Mouse (Mus musculus) small intestine, adult 2 months (tissue): Measurements from ENCODE around the gene Gfy.

Source experiments
- CTCF ChIP-seq: fragments of 200-500 bp; IDR thresholded peaks from 2 replicates; pipeline ENCODE4 v1.5.1; 2012; ENCODE audit warnings: low read depth, mild to moderate bottlenecking, control low read depth, inconsistent platforms, low read length, moderate library complexity, mixed read lengths; ENCODE audit not compliant: insufficient replicate concordance, insufficient read length; ENCODE audit errors: extremely low read depth
- POLR2A ChIP-seq: fragments of 200-500 bp; IDR thresholded peaks from 2 replicates; pipeline ENCODE4 v1.6.1; 2012; ENCODE audit warnings: low read depth, mild to moderate bottlenecking, control low read depth, inconsistent platforms, low read length, moderate library complexity

DNA sequence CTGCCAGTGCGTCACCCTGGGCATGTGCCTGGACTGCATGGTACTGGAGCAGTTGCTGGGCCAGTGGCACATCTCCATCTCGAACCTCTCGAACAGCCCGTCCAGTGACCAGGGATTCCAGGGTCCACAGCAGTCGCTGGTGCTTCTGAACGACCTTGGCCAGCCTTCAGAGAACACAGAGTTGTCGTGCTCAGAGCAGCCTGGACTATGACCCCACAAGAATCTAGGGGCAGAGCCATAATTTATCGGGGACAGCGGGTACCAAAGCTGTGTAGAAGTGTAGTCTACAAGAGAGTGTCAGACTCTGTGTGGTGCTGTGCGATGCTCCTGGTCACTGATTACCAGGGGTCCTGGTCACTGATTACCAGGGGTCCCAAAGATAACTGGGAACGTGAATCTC is 31.5 kb downstream of the Gfy start:
- TF ChIP-seq CTCF (no peak), POLR2A (no peak)
